Mouse (Mus musculus): ENCODE results near the gene Sdhb.

Sdhb gene

DNA sequence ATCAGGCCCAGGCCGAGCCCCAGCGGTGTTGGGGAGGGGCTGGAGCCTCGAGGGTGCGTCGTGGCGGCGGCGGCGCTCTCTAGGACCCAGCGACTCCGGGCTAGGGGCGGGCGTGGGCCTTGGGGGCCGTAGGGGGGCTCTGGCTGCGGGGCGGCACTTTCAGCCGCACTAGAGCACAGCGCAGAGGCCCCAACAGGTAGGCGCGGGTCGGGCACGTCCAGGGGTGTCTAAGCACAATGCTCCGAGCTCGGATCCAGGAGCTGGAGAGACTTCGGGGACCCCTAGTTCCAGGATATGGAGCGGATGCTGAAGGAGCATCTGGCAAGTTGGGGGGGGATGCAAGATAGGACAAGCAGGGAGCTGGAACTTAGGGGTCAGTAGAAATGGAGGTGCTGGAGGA, 49.5 kb downstream of the Sdhb start:
- in situ Hi-C loops (cut with MboI, MseI): no loop called here

DNA sequence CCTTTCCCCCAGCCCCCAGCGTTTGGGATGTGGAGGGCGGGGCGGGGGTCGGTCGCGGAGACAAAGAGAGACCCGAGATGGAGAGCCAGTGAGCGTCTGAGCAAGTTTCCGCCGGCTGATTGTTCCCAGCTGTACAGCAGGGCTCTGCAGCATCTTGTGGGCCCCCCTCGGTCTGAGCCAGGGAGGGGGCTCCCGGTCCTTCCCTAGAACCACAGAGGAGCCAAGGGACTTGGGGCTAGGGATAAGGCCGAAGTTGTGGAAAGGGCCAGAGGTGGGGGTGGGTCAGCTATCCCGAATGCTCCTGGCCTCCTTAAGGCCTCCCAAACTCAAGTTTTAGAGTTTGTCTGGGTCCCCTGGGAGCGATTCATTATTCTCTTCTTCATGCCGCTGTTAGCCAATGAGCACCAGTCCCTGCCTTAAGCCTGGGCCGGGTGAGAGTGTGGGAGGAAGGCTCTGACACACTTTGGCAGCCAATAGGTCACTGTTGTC, 50.0 kb downstream of the Sdhb start:
- in situ Hi-C loops (cut with MboI, MseI): no loop called here

DNA sequence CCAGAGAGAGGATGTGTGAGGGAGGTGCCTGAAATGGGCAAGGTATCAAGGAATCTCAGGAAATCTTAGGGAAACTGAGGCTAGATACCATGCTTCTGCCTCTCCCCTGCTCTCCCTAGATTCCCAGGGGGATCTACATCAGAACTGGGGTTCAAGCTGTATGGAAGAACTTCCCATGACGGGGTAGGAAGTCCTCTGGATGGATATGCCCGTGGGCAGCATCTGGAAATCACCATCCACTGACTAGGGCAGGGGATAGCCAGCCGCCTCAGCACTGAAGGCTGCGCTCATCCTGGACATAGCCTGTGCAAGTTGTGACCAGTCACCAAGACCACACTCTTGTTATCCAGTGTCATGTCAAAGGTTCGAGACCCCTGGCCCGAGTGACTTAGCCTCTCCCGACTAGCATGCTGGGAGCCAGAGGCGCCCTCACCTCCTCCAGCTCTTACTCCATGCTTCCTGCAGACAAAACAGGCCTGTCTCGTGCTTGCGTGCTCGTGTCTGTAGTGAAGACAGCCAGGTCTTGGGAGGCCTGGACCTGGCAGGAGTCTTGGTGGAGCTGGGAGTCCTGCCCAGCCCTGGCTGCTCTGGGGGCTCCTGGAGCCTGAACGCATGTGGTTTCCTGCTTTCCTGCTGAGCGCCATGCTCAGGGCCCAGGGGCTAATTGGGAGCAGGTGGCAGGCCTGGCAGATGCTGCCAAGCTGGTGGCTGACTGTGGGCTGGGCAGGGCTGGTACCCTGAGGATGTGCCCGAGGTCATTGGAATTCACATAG, 50.7 kb downstream of the Sdhb start:
- in situ Hi-C loops (cut with MboI, MseI): no loop called here

DNA sequence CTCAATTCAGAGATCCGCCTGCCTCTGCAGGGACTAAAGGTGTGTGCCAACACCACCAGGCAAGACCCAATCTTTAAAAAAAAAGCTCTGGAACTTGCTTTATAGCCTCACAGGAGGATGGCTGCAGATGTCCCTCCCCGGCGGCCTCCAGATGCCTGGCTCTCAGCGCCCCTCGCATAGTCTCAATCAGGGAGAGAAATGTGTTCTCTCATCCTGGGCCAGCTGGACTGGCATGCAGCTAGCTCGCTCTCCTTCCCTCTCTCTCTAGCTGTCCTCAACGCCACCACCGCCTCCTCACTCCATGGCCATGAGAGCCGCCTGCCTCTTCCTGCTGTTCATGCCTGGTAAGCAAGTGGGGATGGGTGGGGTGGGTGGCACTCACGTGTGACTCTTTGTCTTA, 51.6 kb downstream of the Sdhb start:
- in situ Hi-C loops (cut with MboI, MseI): no loop called here

DNA sequence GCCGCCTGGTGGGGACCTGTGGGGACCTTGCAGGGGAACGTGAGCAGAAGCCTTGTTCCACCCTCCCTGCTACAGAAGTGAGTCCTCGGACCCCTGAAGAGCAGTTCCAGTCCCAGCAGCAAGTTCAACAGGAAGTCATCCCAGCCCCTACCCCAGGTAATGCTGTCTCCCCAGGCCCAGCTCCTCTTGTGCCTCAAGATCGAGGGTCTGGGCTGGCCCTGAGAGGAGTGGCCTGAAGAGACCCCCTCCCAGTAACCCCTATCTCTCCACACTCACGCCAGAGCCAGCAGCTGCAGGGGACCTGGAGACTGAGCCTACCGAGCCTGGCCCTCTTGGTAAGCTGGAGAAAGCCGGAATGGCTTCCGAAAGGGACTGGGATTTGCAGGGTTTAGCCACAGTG, 53.1 kb downstream of the Sdhb start:
- in situ Hi-C loops (cut with MboI, MseI): no loop called here

DNA sequence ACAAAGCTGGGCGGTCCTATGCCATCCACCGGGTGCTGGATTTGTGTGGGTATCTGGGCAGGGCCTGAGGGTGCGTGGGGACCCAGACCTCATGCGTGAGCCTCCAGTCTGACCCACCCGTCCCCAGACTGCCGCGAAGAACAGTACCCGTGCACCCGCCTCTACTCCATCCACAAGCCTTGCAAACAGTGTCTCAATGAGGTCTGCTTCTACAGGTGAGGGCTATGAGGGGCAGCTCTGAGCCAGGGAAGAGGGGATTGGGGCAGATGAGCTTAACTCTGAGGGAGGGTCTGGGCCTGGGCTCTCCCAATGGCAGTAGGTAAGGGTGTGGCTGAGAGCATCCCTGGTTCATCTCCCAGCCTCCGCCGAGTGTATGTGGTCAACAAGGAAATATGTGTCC, 53.9 kb downstream of the Sdhb start:
- in situ Hi-C loops (cut with MboI, MseI): no loop called here

DNA sequence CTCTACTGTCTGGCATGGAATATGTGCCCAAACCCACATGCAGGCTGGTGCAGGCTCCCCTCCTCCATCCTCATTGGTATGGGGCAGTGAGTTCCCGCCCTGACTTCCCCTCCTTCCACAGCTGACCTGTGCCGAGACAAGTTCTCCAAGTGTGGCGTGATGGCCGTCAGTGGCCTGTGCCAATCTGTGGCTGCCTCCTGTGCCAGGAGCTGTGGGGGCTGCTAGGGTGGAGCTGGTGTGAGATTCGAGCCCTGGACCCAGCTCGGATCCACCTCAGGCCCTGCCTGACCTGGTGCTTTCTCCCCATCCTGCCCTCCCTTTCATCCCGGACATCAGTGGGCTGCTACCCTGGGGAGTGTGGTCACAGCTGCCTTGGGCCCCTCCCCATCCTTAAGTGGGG, 54.4 kb downstream of the Sdhb start:
- in situ Hi-C loops (cut with MboI, MseI): no loop called here

DNA sequence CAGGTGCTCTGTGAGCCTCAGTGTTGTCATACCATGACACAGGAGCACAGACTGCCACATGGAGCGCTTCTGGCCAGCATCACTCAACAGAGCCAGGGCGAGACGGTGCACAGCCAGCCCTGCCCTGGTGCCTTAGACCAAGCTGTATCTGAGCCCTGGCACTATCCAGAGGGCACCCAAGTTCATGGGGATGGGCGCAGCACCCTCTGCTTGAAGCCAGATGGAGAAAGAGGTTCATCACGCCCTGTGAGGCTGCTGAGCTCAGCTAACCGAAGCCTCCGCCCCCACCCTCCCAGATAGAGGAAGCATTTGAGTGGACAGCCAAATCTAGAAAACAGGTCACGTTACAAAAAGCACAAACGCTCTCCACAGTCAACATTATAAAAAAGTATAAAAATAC, 55.3 kb downstream of the Sdhb start:
- in situ Hi-C loops (cut with MboI, MseI): no loop called here

DNA sequence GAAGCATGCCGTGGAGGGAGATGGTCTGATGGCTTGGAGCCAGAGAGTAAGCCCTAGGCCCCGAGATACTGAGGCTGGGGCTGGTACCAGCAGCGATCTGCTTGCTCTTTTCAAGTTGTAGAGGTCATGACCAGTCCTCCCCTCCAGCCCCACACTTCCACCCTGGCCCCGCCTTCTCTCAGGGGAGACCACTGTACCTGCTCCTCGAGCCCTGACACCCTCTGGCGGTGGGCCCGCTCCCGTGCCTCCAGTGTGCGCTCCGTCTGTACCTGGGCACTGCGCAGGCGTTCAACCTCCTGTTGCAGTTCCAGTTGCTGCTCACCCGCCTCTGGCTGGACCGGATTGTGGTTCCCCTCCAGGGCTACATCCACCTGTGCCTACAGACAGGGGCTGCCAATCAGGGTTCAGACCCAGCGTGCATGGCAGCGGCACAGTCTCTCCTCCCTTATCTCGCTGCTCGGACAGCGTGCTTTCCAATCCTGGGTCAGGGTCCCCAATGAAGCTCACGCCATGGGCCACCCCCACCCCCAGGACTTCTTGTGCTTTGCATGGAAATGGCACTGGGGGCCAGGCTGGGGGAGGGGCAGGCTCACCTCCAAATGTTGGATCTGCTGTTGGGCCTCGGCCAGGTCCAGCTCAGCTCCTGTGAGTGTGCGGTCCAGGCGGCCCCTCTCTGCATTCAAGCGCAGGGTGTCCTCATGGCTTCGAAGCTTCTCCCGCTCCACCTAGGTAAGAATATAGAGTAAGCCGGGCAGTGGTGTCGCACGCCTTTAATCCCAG, 56.8 kb downstream of the Sdhb start:
- in situ Hi-C loops (cut with MboI, MseI): no loop called here

DNA sequence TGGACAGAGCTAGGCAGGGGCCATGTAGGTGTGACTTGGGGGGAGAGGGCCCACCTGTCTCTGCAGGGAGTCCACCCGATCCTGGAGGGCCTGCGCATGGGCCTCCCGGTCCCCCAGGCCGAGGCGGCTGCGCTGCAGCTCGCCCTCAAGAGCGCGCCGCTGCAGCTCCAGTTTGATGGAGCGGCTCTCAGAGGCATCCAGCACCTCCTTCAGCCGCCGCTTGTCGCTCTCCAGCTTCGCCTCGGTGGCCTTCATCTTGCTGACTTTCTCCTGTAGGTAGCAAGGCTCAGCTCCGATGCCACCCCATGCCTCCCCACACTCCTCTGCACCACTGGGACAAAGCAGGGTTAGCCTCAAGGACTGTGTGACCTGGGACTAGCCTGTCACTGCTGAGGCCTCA, 59.2 kb downstream of the Sdhb start:
- in situ Hi-C loops (cut with MboI, MseI): no loop called here

DNA sequence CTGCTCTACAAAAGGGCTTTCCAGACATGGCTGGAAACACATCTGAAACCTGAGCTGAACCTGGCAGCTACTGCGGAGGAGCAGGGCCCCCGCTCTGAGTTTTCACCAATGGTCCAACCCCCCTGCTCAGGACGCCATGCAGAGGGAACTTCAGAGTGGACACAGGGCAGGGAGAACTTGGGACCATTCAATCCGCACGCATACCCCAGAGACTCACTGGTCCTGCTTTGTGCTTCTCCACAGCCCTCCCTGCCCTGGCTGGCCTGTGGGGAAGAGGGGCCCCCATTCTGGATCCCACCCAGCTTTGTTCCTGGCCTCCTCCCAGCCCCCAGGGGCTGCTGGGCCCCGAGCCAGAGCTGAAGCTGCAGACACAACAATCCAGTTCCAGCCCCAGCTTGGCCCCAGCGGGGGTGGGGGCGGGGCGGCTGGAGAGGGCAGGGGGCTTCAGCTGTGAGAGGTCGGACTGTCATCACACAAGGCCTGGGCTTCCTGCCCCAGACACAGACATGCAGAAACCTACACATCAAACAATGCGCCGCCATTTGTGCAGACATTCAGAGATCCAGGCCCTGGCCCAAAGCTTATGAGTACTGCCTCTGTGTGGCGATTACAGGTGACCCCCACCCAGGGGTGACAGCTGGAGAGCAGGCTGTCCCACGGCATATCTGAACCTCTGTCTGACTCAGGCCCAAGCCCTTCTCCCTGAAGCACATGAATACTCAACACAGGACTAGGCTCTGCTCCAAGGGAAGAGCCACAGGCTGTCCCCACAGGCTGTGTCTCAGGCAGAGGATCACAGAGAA, 60.0 kb downstream of the Sdhb start:
- in situ Hi-C loops (cut with MboI, MseI): no loop called here

DNA sequence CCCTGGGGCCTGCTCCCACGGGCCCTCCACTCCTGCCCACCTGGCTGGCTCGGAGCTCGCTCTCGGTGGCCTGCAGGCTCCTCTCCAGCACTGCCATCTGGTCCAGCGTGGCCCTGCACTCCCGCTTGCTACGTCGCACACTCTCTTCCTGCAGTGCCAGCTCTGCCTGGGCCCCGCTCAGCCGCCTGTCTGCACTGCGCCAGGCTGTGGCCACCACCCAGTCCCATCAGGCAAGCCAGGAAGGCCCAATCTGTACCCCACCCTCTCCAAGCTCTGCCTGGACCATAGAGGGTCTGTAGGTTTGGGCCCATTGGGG, 60.6 kb downstream of the Sdhb start:
- in situ Hi-C loops (cut with MboI, MseI): no loop called here

DNA sequence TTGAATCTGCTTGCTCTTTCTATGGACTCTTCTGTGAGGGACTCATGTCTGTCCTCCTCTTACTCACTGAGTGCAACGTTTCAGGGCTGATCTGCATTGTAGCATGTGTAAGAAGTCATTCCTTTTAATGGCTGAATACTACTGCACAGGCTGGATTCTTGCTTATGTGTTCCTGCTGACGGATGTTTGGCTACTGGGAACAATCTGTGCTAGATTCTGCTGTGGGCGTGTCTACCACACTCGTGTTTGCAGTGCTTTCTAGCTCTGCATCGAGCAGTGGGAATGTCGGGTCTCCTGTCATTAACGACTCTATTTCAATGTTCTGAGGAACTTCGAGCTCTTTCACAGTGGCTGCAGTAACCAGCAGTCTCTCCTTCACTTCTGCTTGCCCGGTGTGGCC, 63.0 kb downstream of the Sdhb start:
- in situ Hi-C loops (cut with MboI, MseI): no loop called here

DNA sequence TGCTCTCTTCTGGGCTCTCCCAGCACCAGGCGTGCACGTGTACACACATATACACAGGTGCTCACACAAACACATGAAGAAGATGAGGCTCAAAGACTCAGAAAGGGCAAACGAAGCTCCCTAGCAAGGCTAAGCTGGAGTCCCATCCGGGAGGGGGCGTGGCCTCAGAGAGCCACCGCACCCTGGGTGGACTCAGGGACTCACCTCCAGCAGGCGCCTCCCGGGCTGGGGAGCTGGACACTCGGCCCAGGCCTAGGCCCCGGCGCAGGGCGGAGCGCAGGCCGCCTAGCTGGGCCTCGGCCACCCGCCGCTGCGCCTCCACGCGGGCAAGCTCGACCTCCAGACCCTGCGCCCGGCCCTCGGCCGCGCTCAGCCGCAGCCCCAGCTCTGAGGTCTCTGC, 64.0 kb downstream of the Sdhb start:
- in situ Hi-C loops (cut with MboI, MseI): no loop called here
